Mouse (Mus musculus) lung, postnatal 25 days (tissue): ENCODE data around the gene Srsf11.
A peak's percentile ranks its signal among the peaks of the same experiment; 100 is the strongest.

Source experiments
- DNase-seq: peaks from one replicate; pipeline ENCODE4 v3.0.0; 2022; ENCODE audit warnings: low spot score

Srsf11 gene

DNA sequence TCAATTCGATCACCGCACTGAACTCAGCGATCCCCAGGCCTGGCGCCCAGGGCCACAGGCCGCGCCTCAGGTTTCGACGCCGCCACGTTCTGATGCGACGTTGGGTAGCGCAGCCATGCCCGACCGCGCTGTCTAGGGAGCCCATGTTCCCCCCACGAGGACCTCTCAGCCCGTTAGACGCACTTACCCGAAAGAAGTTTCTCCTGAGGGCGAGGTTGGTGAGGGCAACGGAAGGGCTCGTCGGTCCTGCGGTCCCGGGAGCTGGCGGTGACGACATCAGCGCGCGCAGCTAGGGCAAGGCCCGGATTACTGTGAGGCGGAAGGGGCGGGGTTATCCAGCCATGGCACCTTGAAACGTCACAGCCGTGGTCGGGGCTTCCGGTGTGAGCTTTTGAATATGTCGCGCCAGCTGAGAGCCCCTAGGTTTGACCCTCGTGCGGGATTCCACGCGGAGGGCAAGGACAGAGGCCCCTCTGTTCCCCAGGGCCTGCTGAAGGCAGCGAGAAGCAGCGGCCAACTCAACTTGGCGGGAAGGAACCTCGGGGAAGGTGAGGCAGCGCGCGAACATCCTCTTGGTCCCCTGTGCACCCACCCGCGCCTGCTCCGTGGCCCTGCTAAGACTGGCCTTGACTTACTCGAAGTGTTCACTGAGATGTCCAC lies at the start of gene Srsf11, which contains the start of gene Lrrc40:
Srsf11 (minus strand) TSS at position 311 of the 660 bp plus-strand sequence.
Lrrc40 (plus strand) TSS at position 334 of the 660 bp plus-strand sequence.
- DNase-seq: peak; percentile 96

DNA sequence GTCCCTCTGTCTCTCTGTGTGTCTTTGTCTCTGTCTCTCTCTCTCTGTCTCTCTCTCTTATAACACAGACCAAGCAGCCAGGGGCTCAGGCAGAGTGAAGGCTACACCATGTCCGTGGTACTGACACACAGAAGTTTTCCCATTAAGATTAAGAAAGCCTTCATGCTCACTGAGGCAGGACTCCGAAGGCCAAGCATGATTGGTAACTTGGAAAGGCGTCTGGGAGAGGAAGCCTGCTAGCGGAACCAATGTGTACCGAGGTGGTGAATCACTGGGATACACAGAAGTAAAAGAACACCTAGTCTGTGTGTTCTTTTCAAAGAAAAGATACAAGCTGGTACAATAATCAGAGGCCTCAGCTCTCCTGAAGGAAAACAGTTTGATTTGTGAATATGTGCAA lies 41.4 kb upstream of the Srsf11 start:
- DNase-seq: no peak

- DNase-seq: no peak
Measured at GRCm38 (mm10) chr3:158077380-158077772, 40.9 kb upstream of the Srsf11 start.

- DNase-seq: no peak
Measured at GRCm38 (mm10) chr3:158076685-158077379, 40.4 kb upstream of the Srsf11 start.

GRCm38 (mm10) chr3:158075004-158075403 lies 38.6 kb upstream of the Srsf11 start:
- DNase-seq: peak; percentile 70

DNA sequence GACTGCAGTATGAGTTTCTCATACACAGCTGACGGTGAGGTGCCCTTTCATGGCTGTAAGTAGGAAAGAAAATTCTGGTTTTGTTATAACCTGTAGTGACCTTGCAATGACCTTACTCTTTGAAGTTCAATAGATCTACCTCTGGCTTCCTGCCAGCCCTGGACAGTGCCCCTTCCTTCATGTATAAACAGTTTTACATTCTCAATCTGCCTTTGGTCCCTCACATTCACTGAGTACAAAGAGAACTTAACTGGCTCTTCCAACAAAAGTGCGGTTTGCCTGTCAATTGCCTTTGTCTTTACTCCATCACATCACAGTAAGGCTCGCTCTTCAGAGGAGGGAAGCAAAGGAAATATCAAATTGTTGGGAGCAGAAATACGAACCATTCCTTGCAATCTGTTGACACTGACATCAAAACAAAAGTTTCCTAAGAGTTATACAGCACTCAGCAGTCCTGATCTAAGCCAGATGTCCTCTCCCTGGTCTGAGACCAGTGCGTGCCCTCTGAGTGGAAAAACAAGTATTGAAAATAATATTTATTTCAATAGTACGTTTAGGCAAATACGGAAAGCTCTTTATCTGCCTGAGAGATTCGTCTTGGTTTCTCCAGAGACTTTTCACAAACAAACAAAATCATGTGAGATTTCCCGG lies 32.3 kb upstream of the Srsf11 start:
- no peak for DNase-seq

GRCm38 (mm10) chr3:158067916-158068315 lies 31.5 kb upstream of the Srsf11 start:
- no peak for DNase-seq

DNA sequence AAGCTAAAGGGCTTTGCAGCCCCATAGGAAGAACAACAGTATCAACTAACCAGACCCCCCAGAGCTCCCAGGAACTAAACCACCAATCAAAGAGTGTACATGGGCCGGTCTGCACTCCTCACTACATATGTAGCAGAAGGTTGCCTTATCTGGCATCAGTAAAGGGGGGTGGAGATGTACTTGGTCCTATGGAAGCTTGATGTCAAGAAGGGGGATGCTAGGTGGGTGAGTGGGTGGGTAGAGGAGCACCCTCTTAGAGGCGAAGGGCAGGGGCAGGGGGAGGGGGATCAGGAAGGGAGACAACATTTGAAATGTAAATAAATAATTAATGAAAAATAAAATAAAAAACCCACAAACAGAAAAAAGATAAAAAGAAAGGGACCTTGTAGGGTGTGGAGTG lies 28.8 kb upstream of the Srsf11 start:
- no peak for DNase-seq

DNA sequence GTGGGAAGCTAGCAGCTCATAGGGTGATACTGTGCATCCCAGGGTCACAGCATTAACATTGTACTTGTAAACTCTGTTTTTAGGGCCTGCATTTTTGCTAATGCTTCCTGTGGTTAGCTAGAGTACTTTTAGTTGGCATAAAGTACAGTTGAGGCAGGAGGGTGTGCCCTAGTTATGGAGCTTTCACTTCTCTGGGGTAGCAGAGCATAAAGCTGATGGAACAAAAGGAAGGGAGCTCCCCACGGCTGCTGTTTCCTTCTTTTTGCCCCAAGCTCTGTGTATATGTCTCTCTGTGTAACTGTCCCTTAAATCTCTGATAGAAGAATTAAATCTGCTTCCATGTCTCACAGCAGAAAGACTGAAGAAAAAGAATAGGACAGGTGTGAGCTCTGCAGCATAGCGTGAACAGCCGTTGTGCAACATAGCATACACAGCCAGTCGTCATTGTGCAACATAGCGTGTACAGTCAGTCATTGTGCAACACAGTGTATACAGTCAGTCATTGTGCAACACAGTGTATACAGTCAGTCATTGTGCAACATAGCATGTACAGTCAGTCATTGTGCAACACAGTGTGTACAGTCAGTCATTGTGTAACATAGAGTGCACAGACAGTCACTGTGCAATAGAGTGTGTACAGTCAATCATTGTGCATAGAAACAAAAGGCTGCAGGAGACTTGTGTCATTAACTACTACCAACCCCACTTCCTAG lies 25.5 kb upstream of the Srsf11 start:
- no peak for DNase-seq

GRCm38 (mm10) chr3:158060621-158061291 lies 24.3 kb upstream of the Srsf11 start:
- no peak for DNase-seq

DNA sequence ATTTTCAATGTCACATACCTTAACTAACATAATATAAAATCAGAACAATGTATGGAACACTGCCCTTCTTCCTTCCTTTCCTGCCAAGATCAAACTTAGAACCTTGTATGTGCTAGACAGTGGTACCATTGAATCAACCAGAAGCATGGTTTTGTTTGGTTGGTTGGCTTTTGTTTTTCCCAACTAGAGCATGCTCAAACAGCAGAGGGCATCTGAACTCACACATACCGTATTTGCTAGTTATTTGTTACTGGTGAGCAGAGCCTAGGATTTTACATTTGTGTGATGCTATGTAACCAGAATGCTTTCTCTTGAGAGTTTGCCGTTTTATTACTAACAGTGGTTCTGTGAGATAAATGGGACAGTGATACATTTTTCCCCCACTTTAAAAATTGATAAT lies 13.1 kb upstream of the Srsf11 start:
- no peak for DNase-seq

DNA sequence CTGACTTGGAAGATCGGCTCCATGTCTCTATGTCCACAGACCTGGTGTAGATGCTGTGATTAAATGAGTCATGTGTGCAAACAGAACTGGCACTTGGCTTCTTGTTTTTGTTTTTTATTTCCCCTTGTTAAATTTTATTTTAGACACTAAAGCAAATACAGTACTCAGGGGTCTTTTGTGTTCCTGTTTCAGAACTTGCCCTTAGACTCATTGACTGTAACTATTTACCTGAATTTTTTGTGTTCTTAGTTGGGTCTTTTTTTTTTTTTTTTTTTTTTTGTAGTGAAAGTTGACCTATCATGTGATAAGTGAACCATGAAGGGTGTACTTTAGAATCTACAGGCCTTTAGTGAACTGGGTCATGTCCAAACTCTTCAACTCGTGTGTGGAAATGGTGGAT lies 4.3 kb upstream of the Srsf11 start:
- no peak for DNase-seq

DNA sequence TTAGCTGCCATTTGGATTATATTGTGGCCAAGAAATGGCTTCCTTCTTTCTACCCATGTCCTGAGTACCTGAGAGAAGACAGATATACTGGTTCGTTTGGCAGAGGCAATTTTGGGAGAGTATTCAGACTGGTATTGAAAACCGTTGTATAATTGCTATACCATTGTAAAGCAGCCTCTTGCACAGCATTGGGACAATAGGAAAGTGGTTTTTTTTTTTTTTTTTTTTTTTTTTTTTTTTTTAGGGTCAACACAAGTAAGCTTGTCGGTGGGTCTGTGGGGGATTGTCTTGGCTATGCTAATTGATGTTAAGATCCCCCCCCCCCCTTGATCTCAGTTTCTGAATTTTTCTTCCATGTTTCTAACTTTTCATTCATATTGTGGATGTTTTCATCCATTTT lies 1.7 kb upstream of the Srsf11 start:
- DNase-seq: no peak

DNA sequence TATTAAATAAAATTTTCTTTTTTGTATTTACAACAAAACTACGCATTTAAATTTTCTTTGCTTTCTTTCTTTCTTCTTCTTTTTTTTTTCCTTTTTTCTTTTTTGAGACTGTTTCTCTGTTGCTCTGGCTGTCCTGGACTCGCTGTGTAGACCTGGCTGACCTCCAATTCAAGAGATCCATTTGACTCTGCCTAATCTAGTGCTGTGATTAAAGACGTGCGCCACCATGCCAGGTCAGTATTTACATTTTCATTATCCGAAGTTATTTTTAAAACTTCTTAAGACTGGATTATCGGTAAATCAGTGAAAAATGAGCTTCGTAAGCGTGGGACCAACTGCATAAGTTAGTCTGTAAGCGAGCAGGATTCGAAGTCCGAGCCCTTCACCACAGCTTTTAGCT lies 573 bp downstream of the Srsf11 start:
- DNase-seq: no peak

DNA sequence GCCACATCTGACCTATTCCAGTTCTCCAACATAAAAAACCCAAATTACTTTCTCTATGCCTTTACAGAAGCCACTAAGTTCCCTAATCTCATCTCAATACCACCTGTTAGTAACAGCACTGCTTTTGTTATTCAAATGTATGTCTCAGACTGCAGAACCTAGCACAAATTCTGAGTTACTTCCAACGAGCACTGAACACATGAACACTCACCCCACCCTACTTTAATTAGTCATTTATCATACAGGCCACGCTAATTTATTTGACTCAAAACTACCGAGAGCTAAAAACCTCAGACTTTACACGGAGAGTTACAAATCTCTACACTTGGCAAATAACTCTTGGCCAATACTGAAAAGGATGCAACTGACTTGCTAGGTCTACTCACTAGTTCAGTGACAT lies 4.3 kb downstream of the Srsf11 start:
- no peak for DNase-seq

GRCm38 (mm10) chr3:158031371-158031925 lies 5.0 kb downstream of the Srsf11 start:
- peak; percentile 89 for DNase-seq

GRCm38 (mm10) chr3:158009762-158010320 lies 26.6 kb downstream of the Srsf11 start:
- DNase-seq: no peak

- no peak for DNase-seq
Measured at GRCm38 (mm10) chr3:158008647-158009046, 27.8 kb downstream of the Srsf11 start.

DNA sequence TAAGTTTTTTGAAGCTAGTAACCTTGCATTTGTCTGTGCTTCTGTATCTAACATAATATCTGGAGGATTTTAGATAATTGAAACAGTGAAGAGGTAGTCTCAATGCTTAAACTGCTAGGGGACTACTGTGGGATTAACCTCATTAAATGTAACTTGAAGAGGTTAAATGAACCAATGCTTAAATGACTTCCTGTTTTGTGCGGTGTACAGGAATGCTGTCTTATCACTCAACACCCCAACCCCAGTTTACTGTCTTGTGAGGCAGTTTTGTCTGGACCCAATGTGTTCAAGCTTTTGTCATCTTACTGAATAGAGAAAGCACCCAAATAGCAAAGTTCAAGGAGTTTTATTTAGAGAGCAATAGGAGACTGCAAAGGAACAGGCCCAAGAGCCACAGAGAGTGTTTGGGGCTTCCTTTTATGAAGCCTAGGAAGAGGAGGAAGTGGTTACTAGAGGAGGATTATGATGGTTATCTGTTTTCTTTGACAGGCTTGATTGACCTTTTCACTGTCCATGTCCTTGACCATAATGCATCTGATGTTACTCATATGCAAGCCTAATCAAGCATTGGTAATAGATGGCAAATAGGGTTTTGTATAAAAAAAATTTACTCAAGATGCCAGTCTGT lies 37.6 kb downstream of the Srsf11 start:
- no peak for DNase-seq

- no peak for DNase-seq
Measured at GRCm38 (mm10) chr3:157995726-157996125, 40.7 kb downstream of the Srsf11 start.

- DNase-seq: no peak
Measured at GRCm38 (mm10) chr3:157993322-157993721, 43.1 kb downstream of the Srsf11 start.
